Mouse (Mus musculus): ENCODE data around the gene Emc9. TPM values are rescaled to one million over a fixed set of nuclear protein-coding genes. Genes with fewer than 3 reads are reported as not detected.

The Emc9 gene
- polyA plus RNA-seq, 1 experiment = 7.5 TPM

DNA sequence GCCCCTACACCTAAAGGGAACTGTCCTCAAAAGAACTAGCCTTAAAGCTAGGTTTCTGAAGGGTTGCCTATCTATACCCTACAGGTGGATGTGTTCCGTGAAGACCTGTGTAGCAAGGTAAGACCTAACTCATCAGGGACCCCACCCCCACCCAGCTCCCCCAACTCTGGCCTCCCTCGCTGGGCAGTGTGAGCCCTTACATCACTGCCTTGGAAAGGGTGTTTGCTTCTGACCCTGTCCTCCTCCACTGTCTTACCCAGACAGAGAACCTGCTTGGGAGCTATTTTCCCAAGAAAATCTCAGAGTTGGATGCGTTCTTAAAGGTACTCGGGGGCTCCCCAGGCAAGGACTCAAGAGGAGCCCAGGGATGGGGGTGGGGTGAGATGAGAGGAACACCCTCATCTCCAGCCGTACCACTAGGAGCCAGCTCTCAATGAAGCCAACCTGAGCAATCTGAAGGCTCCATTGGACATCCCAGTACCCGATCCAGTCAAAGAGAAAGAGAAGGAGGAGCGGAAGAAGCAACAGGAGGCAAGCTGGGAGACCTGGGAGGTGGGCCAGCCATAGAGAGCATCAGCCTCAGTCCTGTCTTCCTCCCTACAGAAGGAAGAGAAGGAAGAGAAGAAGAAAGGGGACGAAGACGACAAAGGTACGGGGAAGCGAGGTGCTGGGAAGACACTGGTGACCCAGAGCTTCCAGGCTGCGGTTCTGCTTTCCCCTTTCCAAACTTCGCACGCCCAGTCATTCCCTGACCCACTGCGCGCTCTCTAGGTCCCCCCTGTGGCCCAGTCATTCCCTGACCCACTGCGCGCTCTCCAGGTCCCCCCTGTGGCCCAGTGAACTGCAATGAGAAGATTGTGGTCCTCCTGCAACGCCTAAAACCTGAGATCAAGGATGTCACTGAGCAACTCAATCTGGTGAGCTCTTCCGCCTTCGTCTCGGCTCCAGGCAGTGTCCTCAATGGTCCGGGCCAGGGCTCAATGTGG, 5.3 kb downstream of the Emc9 start:
- H3K4me3 ChIP-seq (ENCODE audit: insufficient read depth, poor library complexity, severe bottlenecking) = no peak overlapping the region
- TF ChIP-seq MAX (IDR thresholded peaks at IDR 0.05) = no peak
- no peak for TF ChIP-seq MYOD1 (IDR thresholded peaks at IDR 0.05; ENCODE audit: control insufficient read depth, insufficient read length, low read depth)
- no peak for TF ChIP-seq CTCF (IDR thresholded peaks at IDR 0.05; ENCODE audit: control insufficient read depth, insufficient read depth, insufficient read length)
- no peak for TF ChIP-seq FOSL1 (IDR thresholded peaks at IDR 0.05; ENCODE audit: insufficient read depth, low read length, poor library complexity, severe bottlenecking)
- TF ChIP-seq USF1 (IDR thresholded peaks at IDR 0.05; ENCODE audit: low read depth) = no peak
- no peak for TF ChIP-seq MYOG (IDR thresholded peaks at IDR 0.05; ENCODE audit: control insufficient read depth, extremely low read depth, insufficient read length)
- TF ChIP-seq CEBPB (IDR thresholded peaks at IDR 0.05; ENCODE audit: low read depth) = no peak
- H3ac ChIP-seq (ENCODE audit: control insufficient read depth, insufficient read length, low read depth) = no peak overlapping the region
- H3K27me3 ChIP-seq (ENCODE audit: control insufficient read depth, insufficient read depth, insufficient read length) = no peaks in the 10 kb centered on the region
- peaks cover 3% of the 10 kb centered on the region for H3K36me3 ChIP-seq (ENCODE audit: control insufficient read depth, insufficient read depth)
- H3K79me2 ChIP-seq (ENCODE audit: control insufficient read depth, insufficient read depth) = no peaks in the 10 kb centered on the region
- H3K79me3 ChIP-seq (ENCODE audit: low read depth) = no peaks in the 10 kb centered on the region

DNA sequence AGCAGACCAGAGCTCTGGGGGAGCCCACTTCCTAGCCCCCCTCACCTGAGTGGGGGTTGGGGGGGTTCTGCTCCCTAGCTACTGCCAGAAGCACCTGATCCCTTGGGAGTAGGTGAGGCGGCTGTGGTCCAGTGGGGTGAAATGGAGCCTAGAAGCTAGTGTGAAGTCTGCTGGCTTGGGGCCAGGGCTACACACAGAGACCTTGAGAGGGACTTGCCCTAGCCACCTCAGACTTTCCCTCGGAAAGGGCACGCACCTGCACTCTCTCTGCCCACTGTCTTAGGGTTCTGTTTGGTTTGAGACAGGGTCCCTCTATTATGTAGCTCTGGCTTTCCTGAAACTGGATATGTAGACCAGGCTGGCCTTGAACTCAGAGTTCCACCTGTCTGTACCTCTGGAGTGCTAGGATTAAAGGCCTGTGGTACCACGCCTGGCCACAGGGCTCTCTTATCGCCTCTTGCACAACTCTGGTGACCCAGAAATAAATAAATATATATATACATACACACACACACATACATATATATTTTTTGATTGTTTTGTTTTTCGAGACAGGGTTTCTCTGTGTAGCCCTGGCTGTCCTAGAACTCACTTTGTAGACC, 6.3 kb downstream of the Emc9 start:
- Histone ChIP-seq H3K79me2 (ENCODE audit: control insufficient read depth, insufficient read depth) (no peaks in the 10 kb centered on the region), H3K27me3 (ENCODE audit: control insufficient read depth, insufficient read depth, insufficient read length) (no peaks in the 10 kb centered on the region), H3K4me3 (ENCODE audit: insufficient read depth, poor library complexity, severe bottlenecking) (peak overlapping the region; percentile 61), H3K79me3 (ENCODE audit: low read depth) (no peaks in the 10 kb centered on the region), H3ac (ENCODE audit: control insufficient read depth, insufficient read length, low read depth) (peak overlapping the region; percentile 78), H3K36me3 (ENCODE audit: control insufficient read depth, insufficient read depth) (peaks cover 3% of the 10 kb centered on the region)
- TF ChIP-seq MYOD1 (IDR thresholded peaks at IDR 0.05; ENCODE audit: control insufficient read depth, insufficient read length, low read depth) = no peak
- peak; percentile 12 for TF ChIP-seq CEBPB (IDR thresholded peaks at IDR 0.05; ENCODE audit: low read depth)
- no peak for TF ChIP-seq FOSL1 (IDR thresholded peaks at IDR 0.05; ENCODE audit: insufficient read depth, low read length, poor library complexity, severe bottlenecking)
- TF ChIP-seq CTCF (IDR thresholded peaks at IDR 0.05; ENCODE audit: control insufficient read depth, insufficient read depth, insufficient read length) = no peak
- TF ChIP-seq MYOG (IDR thresholded peaks at IDR 0.05; ENCODE audit: control insufficient read depth, extremely low read depth, insufficient read length) = no peak
- TF ChIP-seq MAX (IDR thresholded peaks at IDR 0.05) = no peak
- TF ChIP-seq USF1 (IDR thresholded peaks at IDR 0.05; ENCODE audit: low read depth) = no peak

DNA sequence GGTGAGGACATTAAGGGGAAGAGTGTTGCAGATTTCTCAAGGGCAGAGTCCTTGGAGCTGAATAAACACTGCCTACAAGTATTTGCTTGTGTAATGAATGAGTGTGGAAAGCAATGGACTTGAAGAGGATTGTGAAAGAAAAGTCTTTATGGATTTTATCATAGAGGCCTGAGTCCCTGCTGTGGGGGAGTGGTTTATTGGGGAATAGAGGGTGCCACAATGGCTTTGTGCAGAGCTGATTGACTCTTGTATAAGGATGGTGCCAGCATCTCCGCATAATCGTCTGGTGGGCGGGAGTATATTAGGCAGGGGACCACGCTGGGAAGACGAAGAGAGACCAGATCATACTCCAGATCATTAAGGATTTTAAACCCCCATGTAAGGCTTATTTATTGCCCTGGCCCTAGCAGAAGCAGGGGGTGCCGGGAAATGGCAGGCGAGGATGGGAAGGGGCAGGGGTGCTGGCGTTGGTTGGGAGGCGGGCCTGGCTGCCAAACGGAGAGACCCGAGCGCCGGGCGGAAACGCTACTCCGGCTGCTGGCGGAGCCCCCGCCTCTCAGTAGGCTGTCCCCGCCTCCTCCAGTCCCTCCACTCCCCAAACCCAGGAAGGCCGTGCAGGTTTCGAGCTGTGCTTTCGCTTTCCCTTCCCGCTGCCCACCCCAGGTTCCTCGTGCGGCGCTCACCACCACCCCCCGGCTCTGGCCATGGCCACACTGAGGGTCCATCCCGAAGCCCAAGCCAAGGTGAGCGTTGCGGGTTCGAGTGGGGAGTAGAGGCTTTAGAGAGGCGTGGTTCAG, 7.0 kb downstream of the Emc9 start, which contains the start of gene Psme1:
Gene Psme1 (plus strand): TSS at position 253 of the 797 bp plus-strand sequence.
- H3K79me3 ChIP-seq (ENCODE audit: low read depth) = no peaks in the 10 kb centered on the region
- H3K36me3 ChIP-seq (ENCODE audit: control insufficient read depth, insufficient read depth) = peaks cover 3% of the 10 kb centered on the region
- TF ChIP-seq USF1 (IDR thresholded peaks at IDR 0.05; ENCODE audit: low read depth) (no peak), CEBPB (IDR thresholded peaks at IDR 0.05; ENCODE audit: low read depth) (no peak), FOSL1 (IDR thresholded peaks at IDR 0.05; ENCODE audit: insufficient read depth, low read length, poor library complexity, severe bottlenecking) (no peak), MYOG (IDR thresholded peaks at IDR 0.05; ENCODE audit: control insufficient read depth, extremely low read depth, insufficient read length) (no peak), MAX (IDR thresholded peaks at IDR 0.05) (no peak), CTCF (IDR thresholded peaks at IDR 0.05; ENCODE audit: control insufficient read depth, insufficient read depth, insufficient read length) (no peak), MYOD1 (IDR thresholded peaks at IDR 0.05; ENCODE audit: control insufficient read depth, insufficient read length, low read depth) (no peak)
- peak within 1 kb of the TSS; percentile 61 for H3K4me3 ChIP-seq (ENCODE audit: insufficient read depth, poor library complexity, severe bottlenecking)
- no peaks in the 10 kb centered on the region for H3K27me3 ChIP-seq (ENCODE audit: control insufficient read depth, insufficient read depth, insufficient read length)
- H3K79me2 ChIP-seq (ENCODE audit: control insufficient read depth, insufficient read depth) = no peaks in the 10 kb centered on the region
- peak within 1 kb of the TSS; percentile 78 for H3ac ChIP-seq (ENCODE audit: control insufficient read depth, insufficient read length, low read depth)

DNA sequence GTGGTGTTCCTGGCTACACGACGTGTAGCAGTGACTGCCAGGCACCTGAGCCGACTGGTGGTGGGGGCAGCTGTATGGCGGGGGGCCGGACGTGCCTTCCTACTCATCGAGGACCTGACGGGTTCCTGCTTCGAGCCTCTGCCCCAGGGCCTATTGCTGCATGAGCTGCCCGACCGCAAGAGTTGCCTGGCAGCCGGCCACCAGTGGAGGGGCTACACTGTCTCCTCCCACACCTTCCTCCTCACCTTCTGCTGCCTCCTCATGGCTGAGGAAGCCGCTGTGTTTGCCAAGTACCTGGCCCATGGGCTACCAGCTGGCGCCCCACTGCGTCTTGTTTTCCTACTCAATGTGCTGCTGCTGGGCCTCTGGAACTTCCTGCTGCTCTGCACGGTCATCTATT, 8.7 kb downstream of the Emc9 start:
- no peaks in the 10 kb centered on the region for H3K79me2 ChIP-seq (ENCODE audit: control insufficient read depth, insufficient read depth)
- no peaks in the 10 kb centered on the region for H3K79me3 ChIP-seq (ENCODE audit: low read depth)
- H3K36me3 ChIP-seq (ENCODE audit: control insufficient read depth, insufficient read depth) = peaks cover 2% of the 10 kb centered on the region
- no peaks in the 10 kb centered on the region for H3K27me3 ChIP-seq (ENCODE audit: control insufficient read depth, insufficient read depth, insufficient read length)
- H3K4me3 ChIP-seq (ENCODE audit: insufficient read depth, poor library complexity, severe bottlenecking) = no peak overlapping the region
- no peak for TF ChIP-seq USF1 (IDR thresholded peaks at IDR 0.05; ENCODE audit: low read depth)
- no peak for TF ChIP-seq CTCF (IDR thresholded peaks at IDR 0.05; ENCODE audit: control insufficient read depth, insufficient read depth, insufficient read length)
- TF ChIP-seq MYOG (IDR thresholded peaks at IDR 0.05; ENCODE audit: control insufficient read depth, extremely low read depth, insufficient read length) = no peak
- TF ChIP-seq CEBPB (IDR thresholded peaks at IDR 0.05; ENCODE audit: low read depth) = no peak
- TF ChIP-seq MAX (IDR thresholded peaks at IDR 0.05) = no peak
- no peak for TF ChIP-seq MYOD1 (IDR thresholded peaks at IDR 0.05; ENCODE audit: control insufficient read depth, insufficient read length, low read depth)
- TF ChIP-seq FOSL1 (IDR thresholded peaks at IDR 0.05; ENCODE audit: insufficient read depth, low read length, poor library complexity, severe bottlenecking) = no peak
- H3ac ChIP-seq (ENCODE audit: control insufficient read depth, insufficient read length, low read depth) = no peak overlapping the region

DNA sequence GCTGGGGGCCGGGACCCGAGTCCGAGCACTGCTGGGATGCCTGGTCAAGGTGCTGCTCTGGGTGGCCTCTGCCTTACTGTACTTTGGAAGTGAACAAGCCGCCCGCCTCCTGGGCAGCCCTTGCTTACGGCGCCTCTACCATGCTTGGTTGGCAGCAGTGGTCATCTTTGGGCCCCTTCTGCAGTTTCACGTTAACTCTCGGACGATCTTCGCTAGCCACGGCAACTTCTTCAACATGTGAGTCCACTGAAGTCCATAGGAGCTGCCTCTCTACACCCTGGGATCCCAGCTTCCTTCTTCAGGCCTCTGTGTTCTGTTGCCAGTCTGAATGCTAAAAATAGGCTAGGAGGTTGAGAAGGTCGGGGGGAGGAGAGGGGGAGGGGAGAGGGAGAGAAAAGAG, 9.4 kb downstream of the Emc9 start:
- H3K27me3 ChIP-seq (ENCODE audit: control insufficient read depth, insufficient read depth, insufficient read length) = no peaks in the 10 kb centered on the region
- no peak overlapping the region for H3K4me3 ChIP-seq (ENCODE audit: insufficient read depth, poor library complexity, severe bottlenecking)
- H3K36me3 ChIP-seq (ENCODE audit: control insufficient read depth, insufficient read depth) = no peaks in the 10 kb centered on the region
- no peaks in the 10 kb centered on the region for H3K79me2 ChIP-seq (ENCODE audit: control insufficient read depth, insufficient read depth)
- TF ChIP-seq CTCF (IDR thresholded peaks at IDR 0.05; ENCODE audit: control insufficient read depth, insufficient read depth, insufficient read length) (no peak), MYOD1 (IDR thresholded peaks at IDR 0.05; ENCODE audit: control insufficient read depth, insufficient read length, low read depth) (no peak), MAX (IDR thresholded peaks at IDR 0.05) (no peak), USF1 (IDR thresholded peaks at IDR 0.05; ENCODE audit: low read depth) (no peak), CEBPB (IDR thresholded peaks at IDR 0.05; ENCODE audit: low read depth) (no peak), MYOG (IDR thresholded peaks at IDR 0.05; ENCODE audit: control insufficient read depth, extremely low read depth, insufficient read length) (no peak), FOSL1 (IDR thresholded peaks at IDR 0.05; ENCODE audit: insufficient read depth, low read length, poor library complexity, severe bottlenecking) (no peak)
- no peak overlapping the region for H3ac ChIP-seq (ENCODE audit: control insufficient read depth, insufficient read length, low read depth)
- H3K79me3 ChIP-seq (ENCODE audit: low read depth) = no peaks in the 10 kb centered on the region
